Mouse (Mus musculus): ENCODE data around the gene Scrg1.
A peak's percentile ranks its signal among the peaks of the same experiment; 100 is the strongest.
"Not testable (repeated sequence)": the region's sequence is repeated elsewhere in the genome, so short reads cannot be mapped to it uniquely, and the experiment has no call there.

The Scrg1 gene

GRCm38 (mm10) chr8:57455765-57456164 is at the start of gene Scrg1:
Gene Scrg1 (plus strand): TSS chr8:57455923.
- no peak for DNase-seq (ENCODE audit: low spot score)

- DNase-seq (ENCODE audit: low spot score) = no peak
Observed at GRCm38 (mm10) chr8:57406366-57406765, 49.4 kb upstream of the Scrg1 start.

GRCm38 (mm10) chr8:57409333-57409732 is 46.4 kb upstream of the Scrg1 start:
- no peak for DNase-seq (ENCODE audit: low spot score)

GRCm38 (mm10) chr8:57409779-57410472 is 45.8 kb upstream of the Scrg1 start:
- DNase-seq (ENCODE audit: low spot score) = no peak

- DNase-seq (ENCODE audit: low spot score) = no peak
Observed at GRCm38 (mm10) chr8:57410473-57410863, 45.3 kb upstream of the Scrg1 start.

- DNase-seq (ENCODE audit: low spot score) = no peak
Observed at GRCm38 (mm10) chr8:57411366-57411765, 44.4 kb upstream of the Scrg1 start.

- no peak for DNase-seq (ENCODE audit: low spot score)
Observed at GRCm38 (mm10) chr8:57416827-57417226, 38.9 kb upstream of the Scrg1 start.

- DNase-seq (ENCODE audit: low spot score) = no peak
Observed at GRCm38 (mm10) chr8:57426074-57426473, 29.6 kb upstream of the Scrg1 start.

GRCm38 (mm10) chr8:57427581-57428366 is 27.9 kb upstream of the Scrg1 start:
- DNase-seq (ENCODE audit: low spot score) = no peak

- no peak for DNase-seq (ENCODE audit: low spot score)
Observed at GRCm38 (mm10) chr8:57428566-57428965, 27.2 kb upstream of the Scrg1 start.

GRCm38 (mm10) chr8:57429166-57429887 is 26.4 kb upstream of the Scrg1 start:
- peak; percentile 48 for DNase-seq (ENCODE audit: low spot score)

- not testable (repeated sequence) for DNase-seq (ENCODE audit: low spot score)
Observed at GRCm38 (mm10) chr8:57429888-57430274, 25.8 kb upstream of the Scrg1 start.

GRCm38 (mm10) chr8:57430901-57431300 is 24.8 kb upstream of the Scrg1 start:
- no peak for DNase-seq (ENCODE audit: low spot score)

GRCm38 (mm10) chr8:57432802-57433201 is 22.9 kb upstream of the Scrg1 start:
- DNase-seq (ENCODE audit: low spot score) = no peak

GRCm38 (mm10) chr8:57435768-57436436 is 19.8 kb upstream of the Scrg1 start:
- DNase-seq (ENCODE audit: low spot score) = no peak

GRCm38 (mm10) chr8:57436437-57436796 is 19.3 kb upstream of the Scrg1 start:
- no peak for DNase-seq (ENCODE audit: low spot score)

GRCm38 (mm10) chr8:57441131-57441530 is 14.6 kb upstream of the Scrg1 start:
- no peak for DNase-seq (ENCODE audit: low spot score)

- DNase-seq (ENCODE audit: low spot score) = no peak
Observed at GRCm38 (mm10) chr8:57441556-57441955, 14.2 kb upstream of the Scrg1 start.

- no peak for DNase-seq (ENCODE audit: low spot score)
Observed at GRCm38 (mm10) chr8:57443289-57443688, 12.4 kb upstream of the Scrg1 start.

GRCm38 (mm10) chr8:57445901-57446300 is 9.8 kb upstream of the Scrg1 start:
- not testable (repeated sequence) for DNase-seq (ENCODE audit: low spot score)

GRCm38 (mm10) chr8:57450726-57451125 is 5.0 kb upstream of the Scrg1 start:
- no peak for DNase-seq (ENCODE audit: low spot score)

- DNase-seq (ENCODE audit: low spot score) = no peak
Observed at GRCm38 (mm10) chr8:57451896-57452295, 3.8 kb upstream of the Scrg1 start.
